Mouse (Mus musculus): Measurements from ENCODE around the gene Ranbp1. TPM values are rescaled to one million over a fixed set of nuclear protein-coding genes. Genes with fewer than 3 reads are reported as not detected.

Ranbp1 gene
- polyA plus RNA-seq, 1 experiment from 2014 or later = 582 TPM

GRCm38 (mm10) chr16:18234671-18235388 is 13.7 kb downstream of the Ranbp1 start, which contains the start of gene Zdhhc8:
Zdhhc8 (minus strand) TSS chr16:18235136.
- DNase-seq (ENCODE audit: low spot score) = peak; percentile 74

GRCm38 (mm10) chr16:18233919-18234670 is 14.4 kb downstream of the Ranbp1 start:
- peak; percentile 26 for DNase-seq (ENCODE audit: low spot score)

- DNase-seq (ENCODE audit: low spot score) = peak; percentile 72
Measured at GRCm38 (mm10) chr16:18233451-18233850, 15.1 kb downstream of the Ranbp1 start.

- DNase-seq (ENCODE audit: low spot score) = no peak
Measured at GRCm38 (mm10) chr16:18231451-18231850, 17.1 kb downstream of the Ranbp1 start.

- DNase-seq (ENCODE audit: low spot score) = peak; percentile 76
Measured at GRCm38 (mm10) chr16:18231047-18231446, 17.5 kb downstream of the Ranbp1 start.

- no peak for DNase-seq (ENCODE audit: low spot score)
Measured at GRCm38 (mm10) chr16:18230617-18231016, 17.9 kb downstream of the Ranbp1 start.

GRCm38 (mm10) chr16:18229622-18230021 is 18.9 kb downstream of the Ranbp1 start:
- no peak for DNase-seq (ENCODE audit: low spot score)

GRCm38 (mm10) chr16:18228856-18229255 is 19.7 kb downstream of the Ranbp1 start:
- no peak for DNase-seq (ENCODE audit: low spot score)

- no peak for DNase-seq (ENCODE audit: low spot score)
Measured at GRCm38 (mm10) chr16:18227897-18228422, 20.6 kb downstream of the Ranbp1 start.

- no peak for DNase-seq (ENCODE audit: low spot score)
Measured at GRCm38 (mm10) chr16:18227187-18227586, 21.3 kb downstream of the Ranbp1 start.

- no peak for DNase-seq (ENCODE audit: low spot score)
Measured at GRCm38 (mm10) chr16:18222188-18222587, 26.3 kb downstream of the Ranbp1 start.

GRCm38 (mm10) chr16:18221543-18221898 is 27.0 kb downstream of the Ranbp1 start:
- peak; percentile 37 for DNase-seq (ENCODE audit: low spot score)

GRCm38 (mm10) chr16:18220856-18221542 is 27.5 kb downstream of the Ranbp1 start:
- no peak for DNase-seq (ENCODE audit: low spot score)

- DNase-seq (ENCODE audit: low spot score) = peak; percentile 89
Measured at GRCm38 (mm10) chr16:18220001-18220400, 28.5 kb downstream of the Ranbp1 start.

GRCm38 (mm10) chr16:18218580-18218996 is 29.9 kb downstream of the Ranbp1 start:
- DNase-seq (ENCODE audit: low spot score) = no peak

GRCm38 (mm10) chr16:18217579-18217978 is 31.0 kb downstream of the Ranbp1 start, which contains the start of gene Ccdc188:
Ccdc188 (plus strand) TSS chr16:18217879.
- no peak for DNase-seq (ENCODE audit: low spot score)

GRCm38 (mm10) chr16:18214858-18215257 is 33.7 kb downstream of the Ranbp1 start:
- DNase-seq (ENCODE audit: low spot score) = no peak

- DNase-seq (ENCODE audit: low spot score) = no peak
Measured at GRCm38 (mm10) chr16:18213689-18214088, 34.8 kb downstream of the Ranbp1 start.

GRCm38 (mm10) chr16:18211417-18212171 is 36.9 kb downstream of the Ranbp1 start:
- DNase-seq (ENCODE audit: low spot score) = peak; percentile 86

GRCm38 (mm10) chr16:18210701-18211416 is 37.7 kb downstream of the Ranbp1 start:
- DNase-seq (ENCODE audit: low spot score) = peak; percentile 53

Data from thymus, postnatal 0 days (tissue).